Mouse (Mus musculus) ES-E14 (cell line): ENCODE data around the gene Bcas3.

Experiments
- CHD2 ChIP-seq: IDR thresholded peaks from 2 replicates; pipeline ENCODE4 v1.6.1; 2014; ENCODE audit warnings: mild to moderate bottlenecking, low read depth, low read length, inconsistent platforms
- MAFK ChIP-seq: IDR thresholded peaks from 2 replicates; pipeline ENCODE4 v1.6.1; 2014; ENCODE audit warnings: mild to moderate bottlenecking, low read depth, low read length, inconsistent platforms; ENCODE audit not compliant: insufficient read depth
- ZC3H11A ChIP-seq: IDR thresholded peaks from 2 replicates; pipeline ENCODE4 v1.6.1; 2012; ENCODE audit warnings: low read depth, mild to moderate bottlenecking, inconsistent platforms, low read length, borderline replicate concordance
- ZNF384 ChIP-seq: IDR thresholded peaks from 2 replicates; pipeline ENCODE4 v1.6.1; 2012; ENCODE audit warnings: low read depth, low read length, inconsistent platforms

DNA sequence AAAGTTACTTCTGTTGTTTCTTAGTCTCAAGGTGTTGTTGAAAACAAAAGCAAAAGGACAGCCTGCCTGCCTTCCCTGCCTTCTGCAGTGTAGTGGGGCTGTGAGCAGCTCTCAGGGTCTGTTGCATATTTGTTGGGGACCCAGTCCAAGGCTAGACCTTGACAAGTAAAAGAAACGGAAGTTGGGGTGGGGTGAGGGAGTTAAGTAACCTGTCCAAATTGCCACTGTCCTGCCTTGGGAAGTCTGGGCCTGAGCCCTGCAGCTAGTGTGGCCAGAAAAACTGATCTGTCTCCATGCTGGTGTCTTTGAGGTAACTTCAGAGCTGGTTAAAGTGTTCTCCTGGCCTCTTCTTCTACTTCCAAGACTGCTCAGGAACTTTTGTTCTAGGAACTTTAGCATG, 354.5 kb downstream of the Bcas3 start:
- TF ChIP-seq ZNF384, result no peak
- TF ChIP-seq CHD2, result no peak
- no peak for TF ChIP-seq ZC3H11A
- no peak for TF ChIP-seq MAFK
